Mouse (Mus musculus): ENCODE measurements at regions not wholly inside any gene's neighbourhood (a gene's known extent, or its start where the extent isn't known, plus 50 kb on each side); places are given as distances from the start of the nearest gene placed in this dataset.

- no peak for DNase-seq (ENCODE audit: low spot score in 2 of 2)
Observed at GRCm38 (mm10) chrX:98375437-98375836, 226.9 kb downstream of the Ar start.

GRCm38 (mm10) chrX:98380247-98380905 is 231.8 kb downstream of the Ar start:
- peak; percentile 4 to 8 for DNase-seq (ENCODE audit: low spot score in 2 of 2)

GRCm38 (mm10) chrX:98384017-98384416 is 235.4 kb downstream of the Ar start:
- DNase-seq (ENCODE audit: low spot score in 2 of 2): no peak

GRCm38 (mm10) chrX:98392376-98392775 is 243.8 kb downstream of the Ar start:
- no peak for DNase-seq (ENCODE audit: low spot score in 2 of 2)

- no peak for DNase-seq (ENCODE audit: low spot score in 2 of 2)
Observed at GRCm38 (mm10) chrX:98409090-98409489, 260.5 kb downstream of the Ar start.

GRCm38 (mm10) chrX:98419437-98419836 is 270.9 kb downstream of the Ar start:
- DNase-seq (ENCODE audit: low spot score in 2 of 2): no peak

- DNase-seq (ENCODE audit: low spot score in 2 of 2): no peak
Observed at GRCm38 (mm10) chrX:98452026-98452425, 303.5 kb downstream of the Ar start.

- DNase-seq (ENCODE audit: low spot score in 2 of 2): no peak
Observed at GRCm38 (mm10) chrX:98476473-98477254, 328.1 kb downstream of the Ar start.
